Mouse (Mus musculus): ENCODE measurements around the gene Lman1l. TPM values are rescaled to one million over a fixed set of nuclear protein-coding genes. Genes with fewer than 3 reads are reported as not detected.

Lman1l gene
- polyA plus RNA-seq, 1 experiment from 2014 or later: not detected

- H3K4me2 ChIP-seq (replicated peaks; ENCODE audit: low read depth): no peak overlapping the region
- peaks cover 9% of the 10 kb centered on the region; the same call in 1 of the 2 replicates for H3K4me1 ChIP-seq (replicated peaks; ENCODE audit: control insufficient read depth, insufficient read depth, low read length)
- no peak overlapping the region for H3K4me3 ChIP-seq (ENCODE audit: low read depth, low read length)
- no peak overlapping the region for H3K9ac ChIP-seq (ENCODE audit: low read depth, low read length)
- no peaks in the 10 kb centered on the region for H3K36me3 ChIP-seq (ENCODE audit: control insufficient read depth, insufficient read depth)
- no peaks in the 10 kb centered on the region for H3K9me3 ChIP-seq (ENCODE audit: control insufficient read depth)
- no peaks in the 10 kb centered on the region for H3K27me3 ChIP-seq (replicated peaks; ENCODE audit: control insufficient read depth, insufficient read depth, low read length)
- TF ChIP-seq CTCF (IDR thresholded peaks at IDR 0.05; ENCODE audit: low read depth): no peak
- WGBS: 34% methylated on average over 7 of the region's 7 CpGs
- peak; percentile 67 for ATAC-seq
- H3K27ac ChIP-seq (ENCODE audit: low read depth, low read length): peak overlapping the region; percentile 54; the same call in 1 of the 2 replicates
Observed at GRCm38 (mm10) chr9:57664616-57665015, 44.0 kb upstream of the Lman1l start.

GRCm38 (mm10) chr9:57661552-57661951, 41.0 kb upstream of the Lman1l start:
- Histone ChIP-seq H3K4me3 (ENCODE audit: low read depth, low read length) (no peak overlapping the region), H3K4me2 (replicated peaks; ENCODE audit: low read depth) (no peak overlapping the region), H3K9me3 (ENCODE audit: control insufficient read depth) (no peaks in the 10 kb centered on the region), H3K36me3 (ENCODE audit: control insufficient read depth, insufficient read depth) (no peaks in the 10 kb centered on the region), H3K4me1 (replicated peaks; ENCODE audit: control insufficient read depth, insufficient read depth, low read length) (no peaks in the 10 kb centered on the region), H3K27me3 (replicated peaks; ENCODE audit: control insufficient read depth, insufficient read depth, low read length) (no peaks in the 10 kb centered on the region), H3K9ac (ENCODE audit: low read depth, low read length) (no peak overlapping the region), H3K27ac (ENCODE audit: low read depth, low read length) (no peak overlapping the region)
- no peak for ATAC-seq
- 58% methylated on average over 3 of the region's 3 CpGs for WGBS
- TF ChIP-seq CTCF (IDR thresholded peaks at IDR 0.05; ENCODE audit: low read depth): no peak

GRCm38 (mm10) chr9:57660501-57660900, 39.9 kb upstream of the Lman1l start:
- H3K27me3 ChIP-seq (replicated peaks; ENCODE audit: control insufficient read depth, insufficient read depth, low read length): no peaks in the 10 kb centered on the region
- H3K27ac ChIP-seq (ENCODE audit: low read depth, low read length): no peak overlapping the region
- no peak overlapping the region for H3K4me3 ChIP-seq (ENCODE audit: low read depth, low read length)
- H3K36me3 ChIP-seq (ENCODE audit: control insufficient read depth, insufficient read depth): no peaks in the 10 kb centered on the region
- TF ChIP-seq CTCF (IDR thresholded peaks at IDR 0.05; ENCODE audit: low read depth): no peak
- no peak overlapping the region for H3K4me2 ChIP-seq (replicated peaks; ENCODE audit: low read depth)
- H3K9ac ChIP-seq (ENCODE audit: low read depth, low read length): no peak overlapping the region
- no peaks in the 10 kb centered on the region for H3K9me3 ChIP-seq (ENCODE audit: control insufficient read depth)
- 56% methylated on average over 6 of the region's 6 CpGs for WGBS
- 0 out of 2 replicates have a peak, but pooled peaks have one; percentile 14 for ATAC-seq
- H3K4me1 ChIP-seq (replicated peaks; ENCODE audit: control insufficient read depth, insufficient read depth, low read length): no peaks in the 10 kb centered on the region

GRCm38 (mm10) chr9:57659774-57660173, 39.2 kb upstream of the Lman1l start:
- H3K4me1 ChIP-seq (replicated peaks; ENCODE audit: control insufficient read depth, insufficient read depth, low read length): no peaks in the 10 kb centered on the region
- no peaks in the 10 kb centered on the region for H3K9me3 ChIP-seq (ENCODE audit: control insufficient read depth)
- peak; percentile 95 for TF ChIP-seq CTCF (IDR thresholded peaks at IDR 0.05; ENCODE audit: low read depth)
- no peak overlapping the region for H3K27ac ChIP-seq (ENCODE audit: low read depth, low read length)
- peak; percentile 31; the same call in 1 of the 2 replicates for ATAC-seq
- H3K4me2 ChIP-seq (replicated peaks; ENCODE audit: low read depth): no peak overlapping the region
- H3K27me3 ChIP-seq (replicated peaks; ENCODE audit: control insufficient read depth, insufficient read depth, low read length): no peaks in the 10 kb centered on the region
- no peak overlapping the region for H3K4me3 ChIP-seq (ENCODE audit: low read depth, low read length)
- WGBS: 21% methylated on average over 4 of the region's 4 CpGs
- H3K36me3 ChIP-seq (ENCODE audit: control insufficient read depth, insufficient read depth): no peaks in the 10 kb centered on the region
- H3K9ac ChIP-seq (ENCODE audit: low read depth, low read length): no peak overlapping the region

GRCm38 (mm10) chr9:57658970-57659369, 38.4 kb upstream of the Lman1l start:
- no peak overlapping the region for H3K4me2 ChIP-seq (replicated peaks; ENCODE audit: low read depth)
- ATAC-seq: no peak
- WGBS: 86% methylated on average over 4 of the region's 4 CpGs

GRCm38 (mm10) chr9:57657843-57658242, 37.3 kb upstream of the Lman1l start:
- Histone ChIP-seq H3K4me2 (replicated peaks; ENCODE audit: low read depth) (no peak overlapping the region), H3K9me3 (ENCODE audit: control insufficient read depth) (no peaks in the 10 kb centered on the region), H3K4me3 (ENCODE audit: low read depth, low read length) (no peak overlapping the region), H3K9ac (ENCODE audit: low read depth, low read length) (no peak overlapping the region), H3K4me1 (replicated peaks; ENCODE audit: control insufficient read depth, insufficient read depth, low read length) (no peaks in the 10 kb centered on the region), H3K27me3 (replicated peaks; ENCODE audit: control insufficient read depth, insufficient read depth, low read length) (no peaks in the 10 kb centered on the region), H3K27ac (ENCODE audit: low read depth, low read length) (no peak overlapping the region), H3K36me3 (ENCODE audit: control insufficient read depth, insufficient read depth) (no peaks in the 10 kb centered on the region)
- peak; percentile 30 for TF ChIP-seq CTCF (IDR thresholded peaks at IDR 0.05; ENCODE audit: low read depth)
- no peak for ATAC-seq
- WGBS: 60% methylated on average over 4 of the region's 4 CpGs

More at GRCm38 (mm10) chr9:57658970-57659369, 38.4 kb upstream of the Lman1l start:
- 0 out of 2 replicates have a peak, but pooled peaks have one; percentile 22 for TF ChIP-seq CTCF (IDR thresholded peaks at IDR 0.05; ENCODE audit: low read depth)
- H3K27me3 ChIP-seq (replicated peaks; ENCODE audit: control insufficient read depth, insufficient read depth, low read length): no peaks in the 10 kb centered on the region
- no peak overlapping the region for H3K4me3 ChIP-seq (ENCODE audit: low read depth, low read length)
- no peaks in the 10 kb centered on the region for H3K36me3 ChIP-seq (ENCODE audit: control insufficient read depth, insufficient read depth)
- no peak overlapping the region for H3K27ac ChIP-seq (ENCODE audit: low read depth, low read length)
- H3K9me3 ChIP-seq (ENCODE audit: control insufficient read depth): no peaks in the 10 kb centered on the region
- no peaks in the 10 kb centered on the region for H3K4me1 ChIP-seq (replicated peaks; ENCODE audit: control insufficient read depth, insufficient read depth, low read length)
- H3K9ac ChIP-seq (ENCODE audit: low read depth, low read length): no peak overlapping the region

All from intestine, postnatal 0 days (tissue).